In genomic region chr14:56832147-56832546, GRCm38 (mm10) we compare ENCODE assay signal across 23 mouse cellular contexts. TPM values are rescaled to one million over a fixed set of nuclear protein-coding genes. Genes with fewer than 3 reads are reported as not detected.
A peak's percentile ranks its signal among the peaks of the same experiment; 100 is the strongest.
DNase-seq lines count a peak whose midpoint lies in the region; ATAC-seq and TF ChIP-seq lines count a peak whose summit lies in the region.
"Had no signal": no experiment of that assay in that cellular context is flagged by ENCODE, and none has a peak within 500 bp of the region (broad histone marks: within the 10 kb centered on the region; RNA-seq: fewer than 3 reads in every experiment).

No protein-coding gene starts in this region.

- H3K9me3 ChIP-seq in lung, embryonic 16.5 days (ENCODE audit: control insufficient read depth, low read length), result no peaks in the 10 kb centered on the region
- no peaks in the 10 kb centered on the region for H3K9me3 ChIP-seq in stomach, postnatal 0 days (ENCODE audit: control insufficient read depth, low read length)
- H3K9me3 ChIP-seq: embryonic facial prominence, embryonic 13.5 days; forebrain, embryonic 13.5 days; heart, embryonic 10.5 days had no signal

- ATAC-seq in lung, embryonic 16.5 days (ENCODE audit: low read depth), result peak; percentile 84
- ATAC-seq in stomach, postnatal 0 days (ENCODE audit: low FRiP score, low TSS enrichment), result peak; percentile 78
- ATAC-seq: activated CD4-positive, CD25-positive, alpha-beta regulatory T cell, adult 4 months; forebrain, embryonic 13.5 days; hindbrain, postnatal 0 days; liver, postnatal 0 days had no signal

- peaks cover 5% of the 10 kb centered on the region; the same call in 1 of the 2 replicates for H3K4me1 ChIP-seq in lung, embryonic 16.5 days (replicated peaks; ENCODE audit: control insufficient read depth, insufficient read depth, low read length)
- H3K4me1 ChIP-seq in stomach, postnatal 0 days (replicated peaks; ENCODE audit: control insufficient read depth, insufficient read depth), result no peaks in the 10 kb centered on the region
- H3K4me1 ChIP-seq: forebrain, embryonic 13.5 days; heart, embryonic 10.5 days had no signal

- TF ChIP-seq CTCF in stomach, postnatal 0 days (IDR thresholded peaks at IDR 0.05; ENCODE audit: low read depth), result no peak

- no peak overlapping the region for H3K4me3 ChIP-seq in lung, embryonic 16.5 days (ENCODE audit: low read length)
- H3K4me3 ChIP-seq in stomach, postnatal 0 days (ENCODE audit: low read depth, low read length), result no peak overlapping the region
- H3K4me3 ChIP-seq: embryonic facial prominence, embryonic 13.5 days; forebrain, embryonic 13.5 days; gastrocnemius, adult 2 months; heart, embryonic 10.5 days had no signal

- intact Hi-C loops in heart, postnatal 14 days (cut with DNase I), result no loop called here

- WGBS in lung, embryonic 16.5 days, result 67% methylated on average over 3 of the region's 3 CpGs
- 82% methylated on average over 3 of the region's 3 CpGs for WGBS in stomach, postnatal 0 days

- H3K9ac ChIP-seq in lung, embryonic 16.5 days (ENCODE audit: low read length), result no peak overlapping the region
- H3K9ac ChIP-seq in stomach, postnatal 0 days (ENCODE audit: low read length), result no peak overlapping the region
- H3K9ac ChIP-seq: embryonic facial prominence, embryonic 13.5 days; forebrain, embryonic 13.5 days; liver, postnatal 0 days had no signal

- peak overlapping the region; percentile 77 for H3K27ac ChIP-seq in lung, embryonic 16.5 days (ENCODE audit: low read length)
- H3K27ac ChIP-seq in stomach, postnatal 0 days (replicated peaks), result peak overlapping the region; percentile 49
- H3K27ac ChIP-seq: forebrain, embryonic 13.5 days; gastrocnemius, adult 2 months; heart, embryonic 10.5 days; hindbrain, postnatal 0 days had no signal

- no peak for TF ChIP-seq EP300 in stomach, postnatal 0 days (optimal IDR thresholded peaks at IDR 0.05)

- H3K27me3 ChIP-seq in lung, embryonic 16.5 days (ENCODE audit: control insufficient read depth, insufficient read depth, low read depth, low read length), result no peaks in the 10 kb centered on the region
- H3K27me3 ChIP-seq in stomach, postnatal 0 days (ENCODE audit: control insufficient read depth, insufficient read depth, low read length), result no peaks in the 10 kb centered on the region
- H3K27me3 ChIP-seq: embryonic facial prominence, embryonic 13.5 days; forebrain, embryonic 13.5 days had no signal

- no peaks in the 10 kb centered on the region for H3K36me3 ChIP-seq in lung, embryonic 16.5 days (ENCODE audit: control insufficient read depth, insufficient read depth, low read length)
- no peaks in the 10 kb centered on the region for H3K36me3 ChIP-seq in stomach, postnatal 0 days (ENCODE audit: control insufficient read depth, insufficient read depth, low read length)
- H3K36me3 ChIP-seq: embryonic facial prominence, embryonic 13.5 days; heart, embryonic 10.5 days had no signal

- peak; percentile 14 to 34 for DNase-seq in lung, adult 18-20 months
- DNase-seq in lung, postnatal 14 days, result no peak
- peak; percentile 22 for DNase-seq in ZHBTc4 (ENCODE audit: low read depth, low spot score)
- peak; percentile 23 for DNase-seq in stomach, postnatal 0 days (ENCODE audit: low spot score)
- no peak for DNase-seq in layer of hippocampus, postnatal 14 days (ENCODE audit: low spot score in 2 of 2)
- no peak for DNase-seq in heart, postnatal 14 days
- DNase-seq: adrenal gland, postnatal 10 days; cerebellum, adult 18-20 months; cerebellum, postnatal 25 days; gastrocnemius, adult 2 months; kidney, adult 2 months; layer of hippocampus, adult 9-11 months; liver, postnatal 0 days; midbrain, embryonic 14.5 days; right cerebral cortex, postnatal 25 days; spleen, adult 18-20 months had no signal

- no peak overlapping the region for H3K4me2 ChIP-seq in lung, embryonic 16.5 days (ENCODE audit: low read depth, low read length)
- H3K4me2 ChIP-seq in stomach, postnatal 0 days (replicated peaks; ENCODE audit: low read depth), result no peak overlapping the region
- H3K4me2 ChIP-seq: embryonic facial prominence, embryonic 13.5 days; forebrain, embryonic 13.5 days; liver, embryonic 11.5 days had no signal

RNA-seq across cellular contexts. Expression of gene Zmym5, which starts 20.6 kb away (rescaled TPM):
- 27.3 and 31.1 TPM in 2 replicates for polyA plus RNA-seq in lung, embryonic 16.5 days (2015; fragmentation: Nextera tagmentation; extraction: Ambion mirVana)
- polyA plus RNA-seq in stomach, postnatal 0 days (2015; fragmentation: Nextera tagmentation; extraction: Ambion mirVana), result 14.9 and 16.0 TPM in 2 replicates
- 10 to 100 TPM; 28.8 to 30.1 TPM for total RNA-seq in layer of hippocampus, postnatal 14 days (2021)
- 10 to 100 TPM; 23.9 to 24.7 TPM for total RNA-seq in heart, postnatal 14 days (2021)

RNA-seq across cellular contexts. Expression of gene Pspc1, which starts 54.0 kb away (rescaled TPM):
- 19.1 and 19.2 TPM in 2 replicates for polyA plus RNA-seq in lung, embryonic 16.5 days (2015; fragmentation: Nextera tagmentation; extraction: Ambion mirVana)
- polyA plus RNA-seq in stomach, postnatal 0 days (2015; fragmentation: Nextera tagmentation; extraction: Ambion mirVana), result 11.3 and 11.8 TPM in 2 replicates
- total RNA-seq in layer of hippocampus, postnatal 14 days (2021), result 10 to 100 TPM; 58.7 to 60.2 TPM
- total RNA-seq in heart, postnatal 14 days (2021), result 10 to 100 TPM; 13.3 to 16.4 TPM

RNA-seq across cellular contexts. Expression of gene Zmym2, which starts 54.3 kb away (rescaled TPM):
- polyA plus RNA-seq in lung, embryonic 16.5 days (2015; fragmentation: Nextera tagmentation; extraction: Ambion mirVana), result 43.0 and 48.5 TPM in 2 replicates
- 11.1 and 11.3 TPM in 2 replicates for polyA plus RNA-seq in stomach, postnatal 0 days (2015; fragmentation: Nextera tagmentation; extraction: Ambion mirVana)
- 10 to 100 TPM; 88.0 to 91.7 TPM for total RNA-seq in layer of hippocampus, postnatal 14 days (2021)
- total RNA-seq in heart, postnatal 14 days (2021), result 10 to 100 TPM; 42.9 to 44.7 TPM

Comparison
In these comparisons a context has a peak if more than half of its experiments do, and no peak if none do; other contexts are left out.
1. DNase-seq: peak in lung, adult 18-20 months (2 of 2), ZHBTc4 (single experiment) and stomach, postnatal 0 days (single experiment); none in lung, postnatal 14 days (single experiment), layer of hippocampus, postnatal 14 days (0 of 2) and heart, postnatal 14 days (0 of 2).